Mouse (Mus musculus) limb, embryonic 15.5 days (tissue): ENCODE data around the gene Secisbp2l. TPM values are rescaled to one million over a fixed set of nuclear protein-coding genes. Genes with fewer than 3 reads are reported as not detected.

ENCODE experiments used
- ATAC-seq: fragments of 200-750 bp; cut with Nextera tagmentation; 2 replicates; pipeline ENCODE4 v1.8.0; 2017; ENCODE audit warnings: low read depth, moderate TSS enrichment; ENCODE audit not compliant: insufficient number of reproducible peaks, low FRiP score, low TSS enrichment
- H3K27ac ChIP-seq: fragments of 300-500 bp; sonication (generic); 2 replicates; pipeline ENCODE4 v1.5.1; 2015; ENCODE audit warnings: moderate library complexity, mild to moderate bottlenecking, inconsistent platforms
- H3K27me3 ChIP-seq: fragments of 300-500 bp; sonication (generic); 2 replicates; pipeline ENCODE4 v1.6.1; 2015; ENCODE audit warnings: inconsistent platforms
- H3K36me3 ChIP-seq: fragments of 300-500 bp; sonication (generic); 2 replicates; pipeline ENCODE4 v1.6.1; 2015; ENCODE audit warnings: inconsistent platforms
- H3K4me1 ChIP-seq: fragments of 300-500 bp; sonication (generic); 2 replicates; pipeline ENCODE4 v1.6.1; 2015; ENCODE audit warnings: inconsistent platforms
- H3K4me2 ChIP-seq: fragments of 300-500 bp; sonication (generic); 2 replicates; pipeline ENCODE4 v1.6.1; 2015; ENCODE audit warnings: mild to moderate bottlenecking, inconsistent platforms
- H3K4me3 ChIP-seq: fragments of 300-500 bp; sonication (generic); 2 replicates; pipeline ENCODE4 v1.5.1; 2015; ENCODE audit warnings: mild to moderate bottlenecking, inconsistent platforms
- H3K9ac ChIP-seq: fragments of 300-500 bp; sonication (generic); 2 replicates; pipeline ENCODE4 v1.6.1; 2015; ENCODE audit warnings: inconsistent platforms
- H3K9me3 ChIP-seq: fragments of 300-500 bp; sonication (generic); 2 replicates; pipeline ENCODE4 v1.6.1; 2016; ENCODE audit warnings: inconsistent platforms
- WGBS: fragments of 180-500 bp; shearing (Covaris S2); methylation state at CpG from one replicate; pipeline ENCODE4 v1.1.7; 2015; 5-methylcytosine and 5-hydroxymethylcytosine counted together
- polyA plus RNA-seq: library from polyadenylated mRNA; unstranded; fragments of >200 nt; fragmentation: Nextera tagmentation; extraction: Ambion mirVana; gene quantifications from 2 replicates; pipeline ENCODE4 v1.2.1, GENCODE M21; 2015

The Secisbp2l gene
- polyA plus RNA-seq, 1 experiment from 2014 or later: 19.9 TPM

DNA sequence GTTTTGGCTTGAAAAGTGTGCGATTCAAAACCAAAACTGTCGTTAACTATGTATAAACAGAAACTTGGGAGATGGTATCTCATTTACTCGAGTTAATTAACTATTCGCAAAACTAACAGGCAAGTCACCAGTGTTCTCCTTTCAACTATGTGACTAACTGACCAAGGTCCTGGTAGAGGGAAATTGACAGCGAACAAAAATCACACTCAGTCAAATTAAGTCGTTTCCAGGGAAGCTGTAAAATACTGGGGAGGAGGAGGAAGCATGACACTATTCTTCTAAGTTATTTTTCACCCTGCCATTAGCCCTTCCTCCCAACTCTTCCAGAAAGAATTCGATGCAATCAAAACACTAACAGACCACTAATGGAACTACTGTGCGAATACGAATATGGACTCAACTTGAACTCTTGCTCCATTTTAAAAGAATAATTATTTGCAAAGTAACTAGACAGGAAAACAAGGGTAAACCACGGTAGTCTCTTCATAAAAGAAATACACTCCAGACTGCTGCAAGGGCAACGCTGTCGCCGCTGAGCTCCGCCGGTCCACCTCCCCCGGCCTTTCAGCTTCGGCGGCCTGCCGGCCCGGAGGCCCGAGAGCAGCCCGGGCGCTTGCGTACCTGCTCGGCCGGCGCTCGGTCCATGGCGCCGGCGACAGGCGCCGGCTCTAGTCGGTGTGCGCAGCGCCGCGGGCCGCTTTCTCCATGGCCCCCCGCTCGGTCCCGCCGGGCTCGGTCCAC lies 522 bp downstream of the Secisbp2l start:
- no peak for ATAC-seq
- 2% methylated on average over 44 of the region's 44 CpGs for WGBS

DNA sequence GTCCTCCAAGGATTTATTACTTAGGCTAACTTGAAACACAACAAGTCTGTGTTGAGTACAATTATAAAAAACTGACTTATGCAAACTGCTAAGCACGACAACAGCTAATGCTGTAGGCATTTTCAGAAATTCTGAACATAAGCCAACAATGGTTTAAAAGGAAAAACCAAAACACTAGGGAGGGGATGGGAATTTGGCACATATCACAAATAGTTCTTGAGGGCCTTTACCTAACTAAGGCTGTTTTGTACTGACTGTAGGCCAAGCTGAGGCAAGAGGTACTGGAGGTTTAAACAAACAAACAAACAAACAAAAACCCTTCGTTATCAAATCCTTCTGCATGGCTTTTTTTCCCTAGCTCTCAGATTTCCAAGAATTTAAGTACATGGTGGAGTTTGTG lies 1.7 kb downstream of the Secisbp2l start:
- Histone ChIP-seq H3K27me3 (no peaks in the 10 kb centered on the region), H3K4me2 (peak overlapping the region; percentile 54), H3K36me3 (no peaks in the 10 kb centered on the region), H3K4me3 (peak overlapping the region; percentile 89; the same call in 1 of the 2 replicates), H3K9me3 (no peaks in the 10 kb centered on the region), H3K9ac (no peak overlapping the region), H3K4me1 (peaks cover 13% of the 10 kb centered on the region), H3K27ac (no peak overlapping the region)
- WGBS: 50% methylated on average over 2 of the region's 2 CpGs
- ATAC-seq: no peak

More for the DNA sequence above, 522 bp downstream of the Secisbp2l start:
- H3K27me3 ChIP-seq: no peaks in the 10 kb centered on the region
- peaks cover 13% of the 10 kb centered on the region for H3K4me1 ChIP-seq
- H3K9ac ChIP-seq: peak overlapping the region; percentile 79
- H3K4me2 ChIP-seq: peak overlapping the region; percentile 54
- no peaks in the 10 kb centered on the region for H3K36me3 ChIP-seq
- H3K9me3 ChIP-seq: no peaks in the 10 kb centered on the region
- peak overlapping the region; percentile 85 for H3K27ac ChIP-seq
- H3K4me3 ChIP-seq: peak overlapping the region; percentile 89

DNA sequence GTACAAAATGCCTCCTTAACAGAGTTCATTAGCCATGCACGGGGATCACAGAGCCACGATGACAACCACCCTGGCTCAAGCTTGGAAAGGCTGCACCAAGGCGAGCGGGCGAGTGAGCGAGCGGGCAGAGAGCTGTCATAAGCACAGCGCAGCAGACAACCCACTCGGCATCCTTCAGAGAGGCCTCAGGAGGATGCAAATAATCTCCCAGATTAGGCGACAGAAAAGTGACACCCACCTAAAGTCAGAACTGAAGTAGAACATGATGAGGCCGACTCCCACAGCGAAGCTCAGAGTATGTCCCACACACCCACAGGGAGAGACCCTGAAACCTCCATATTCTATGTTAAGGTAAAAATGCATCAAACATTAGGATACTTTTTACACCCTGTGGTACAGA lies 4.3 kb downstream of the Secisbp2l start:
- Histone ChIP-seq H3K9ac (no peak overlapping the region), H3K4me2 (no peak overlapping the region), H3K4me3 (no peak overlapping the region), H3K9me3 (no peaks in the 10 kb centered on the region), H3K27me3 (no peaks in the 10 kb centered on the region), H3K4me1 (peaks cover 13% of the 10 kb centered on the region), H3K36me3 (peaks cover 12% of the 10 kb centered on the region), H3K27ac (no peak overlapping the region)
- 91% methylated on average over 12 of the region's 12 CpGs for WGBS
- no peak for ATAC-seq

DNA sequence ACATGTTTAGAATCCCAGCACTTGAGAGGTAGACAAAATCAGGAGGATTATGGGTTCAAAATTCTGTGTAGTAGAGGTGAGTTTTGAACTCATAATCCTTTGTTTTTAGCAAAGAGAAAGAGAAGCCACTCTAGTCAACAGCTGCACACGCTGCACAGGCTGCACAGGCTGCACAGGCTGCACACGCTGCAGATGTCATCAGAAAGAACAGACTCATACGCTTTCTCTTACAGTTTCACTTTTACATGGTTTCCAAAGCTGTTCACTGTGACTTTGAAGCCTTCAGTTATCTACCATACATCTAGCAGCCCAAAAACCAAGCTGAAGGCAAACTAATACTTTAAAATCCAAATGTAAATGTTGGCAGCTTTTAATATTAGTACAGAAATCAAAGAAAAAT lies 5.7 kb downstream of the Secisbp2l start:
- Histone ChIP-seq H3K4me2 (no peak overlapping the region), H3K36me3 (peaks cover 17% of the 10 kb centered on the region), H3K27me3 (no peaks in the 10 kb centered on the region), H3K4me3 (no peak overlapping the region), H3K27ac (no peak overlapping the region), H3K9me3 (no peaks in the 10 kb centered on the region), H3K4me1 (peaks cover 13% of the 10 kb centered on the region), H3K9ac (no peak overlapping the region)
- WGBS: 88% methylated on average over 3 of the region's 3 CpGs
- ATAC-seq: no peak

DNA sequence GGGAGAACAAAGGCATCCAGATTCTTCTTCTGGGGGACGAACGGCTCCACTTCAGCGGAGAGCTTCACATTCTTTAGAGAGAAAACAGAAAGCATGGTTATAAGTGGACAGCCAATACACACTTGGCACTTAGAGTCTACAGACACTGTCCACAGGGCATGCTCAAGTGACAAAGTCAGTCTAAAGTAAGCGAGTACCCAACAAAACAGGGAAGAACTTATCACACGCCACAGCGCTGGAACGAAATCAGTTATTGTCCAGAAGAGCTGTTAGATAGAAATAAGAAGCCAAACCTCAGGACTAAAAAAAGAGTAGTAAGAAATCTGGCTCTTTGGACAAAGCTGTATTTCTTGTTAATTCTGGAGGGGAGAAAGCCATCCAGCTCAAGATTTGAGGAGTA lies 7.0 kb downstream of the Secisbp2l start:
- Histone ChIP-seq H3K36me3 (peaks cover 26% of the 10 kb centered on the region), H3K9ac (no peak overlapping the region), H3K27me3 (no peaks in the 10 kb centered on the region), H3K4me1 (peaks cover 4% of the 10 kb centered on the region; the same call in 1 of the 2 replicates), H3K27ac (no peak overlapping the region), H3K4me2 (no peak overlapping the region), H3K9me3 (no peaks in the 10 kb centered on the region), H3K4me3 (no peak overlapping the region)
- ATAC-seq: no peak
- 96% methylated on average over 7 of the region's 7 CpGs for WGBS

DNA sequence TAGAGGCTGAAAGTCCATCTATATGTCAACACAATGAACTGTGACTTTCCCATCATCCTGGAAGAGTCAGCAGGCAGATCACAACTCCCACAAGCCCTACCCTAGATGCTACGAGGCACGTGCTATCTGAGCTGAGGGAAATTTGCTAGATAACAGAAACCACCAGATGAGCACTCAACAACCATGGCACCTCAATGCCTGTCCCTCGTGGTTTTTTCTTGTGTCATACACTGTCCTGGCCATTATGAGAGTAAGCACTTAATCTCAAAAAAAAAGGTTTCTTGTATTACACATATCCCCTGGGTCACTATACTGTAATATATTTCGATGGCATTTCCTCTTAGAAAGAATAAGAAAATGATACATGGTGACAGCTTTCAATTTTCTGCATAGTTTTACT lies 7.8 kb downstream of the Secisbp2l start:
- WGBS: 90% methylated on average over 4 of the region's 4 CpGs
- ATAC-seq: no peak
- Histone ChIP-seq H3K27ac (no peak overlapping the region), H3K27me3 (no peaks in the 10 kb centered on the region), H3K4me3 (no peak overlapping the region), H3K4me2 (no peak overlapping the region), H3K36me3 (peaks cover 34% of the 10 kb centered on the region), H3K4me1 (no peaks in the 10 kb centered on the region), H3K9ac (no peak overlapping the region), H3K9me3 (no peaks in the 10 kb centered on the region)

DNA sequence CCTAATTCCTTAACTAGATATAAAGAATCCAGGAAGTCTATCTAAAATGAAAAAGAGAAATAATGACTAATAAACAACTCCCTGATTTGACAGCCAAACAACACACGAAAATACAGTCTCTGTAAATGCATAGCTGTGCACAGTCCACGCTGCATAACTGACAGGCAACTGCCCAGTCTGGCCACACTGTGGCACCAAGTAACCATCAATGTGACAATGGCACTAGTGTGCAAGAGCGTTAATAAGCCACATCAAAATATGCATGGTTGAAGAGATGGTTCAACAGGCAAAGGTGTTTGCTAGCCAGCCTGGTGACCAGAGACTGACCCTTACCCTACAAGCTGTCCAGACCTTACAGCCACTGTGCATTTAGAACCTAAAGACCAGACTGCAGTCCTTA lies 17.6 kb downstream of the Secisbp2l start:
- H3K27ac ChIP-seq: no peak overlapping the region
- H3K4me1 ChIP-seq: no peaks in the 10 kb centered on the region
- no peak overlapping the region for H3K9ac ChIP-seq
- no peak for ATAC-seq
- peaks cover 77% of the 10 kb centered on the region for H3K36me3 ChIP-seq
- 85% methylated on average over 3 of the region's 3 CpGs for WGBS
- H3K4me2 ChIP-seq: no peak overlapping the region
- H3K9me3 ChIP-seq: no peaks in the 10 kb centered on the region
- no peaks in the 10 kb centered on the region for H3K27me3 ChIP-seq
- H3K4me3 ChIP-seq: no peak overlapping the region

DNA sequence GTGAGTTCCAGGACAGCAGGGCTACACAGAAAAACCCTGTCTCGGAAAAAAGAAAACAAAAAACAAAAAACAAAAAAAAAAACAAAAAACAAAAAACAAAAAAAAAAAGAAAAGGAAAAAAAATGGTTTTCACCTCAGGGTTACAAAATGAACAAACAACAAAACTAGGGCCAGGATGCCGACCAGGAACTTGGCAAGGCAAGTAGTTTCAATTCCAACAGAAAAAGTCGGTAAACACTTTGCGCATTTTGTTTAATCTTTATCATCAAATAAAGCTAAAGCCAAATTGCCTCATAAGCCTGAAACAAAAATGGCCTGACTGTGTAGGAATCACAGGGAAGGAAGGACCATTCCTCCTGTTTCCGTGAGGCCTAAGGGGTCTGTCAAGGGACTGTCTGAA lies 18.1 kb downstream of the Secisbp2l start:
- WGBS: 91% methylated on average over 5 of the region's 5 CpGs
- Histone ChIP-seq H3K27me3 (no peaks in the 10 kb centered on the region), H3K4me2 (no peak overlapping the region)

DNA sequence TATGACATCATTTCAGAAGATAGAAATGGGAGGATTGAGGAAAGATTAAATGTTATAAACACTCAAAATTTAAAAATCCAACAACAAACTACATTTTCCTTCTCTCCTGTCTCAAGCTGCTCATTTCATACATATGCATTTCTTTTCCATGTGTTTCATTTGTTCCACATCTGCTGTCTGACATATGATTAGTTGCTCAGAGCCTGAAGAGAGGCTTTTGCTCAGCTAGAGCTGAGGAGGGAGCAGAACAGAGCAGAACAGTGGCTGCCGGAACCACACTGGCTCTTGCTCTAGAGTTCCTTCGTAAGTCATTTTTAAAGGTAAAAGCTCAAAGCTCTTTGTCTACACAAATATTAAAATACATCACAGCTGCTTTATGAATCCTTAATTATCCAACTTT lies 33.3 kb downstream of the Secisbp2l start:
- Histone ChIP-seq H3K27me3 (no peaks in the 10 kb centered on the region), H3K27ac (no peak overlapping the region), H3K36me3 (peaks cover 80% of the 10 kb centered on the region), H3K9ac (no peak overlapping the region), H3K9me3 (no peaks in the 10 kb centered on the region), H3K4me2 (no peak overlapping the region), H3K4me3 (no peak overlapping the region), H3K4me1 (no peaks in the 10 kb centered on the region)
- no peak for ATAC-seq
- 89% methylated on average over 2 of the region's 2 CpGs for WGBS

More for the DNA sequence above, 18.1 kb downstream of the Secisbp2l start:
- H3K9me3 ChIP-seq: no peaks in the 10 kb centered on the region
- H3K36me3 ChIP-seq: peaks cover 76% of the 10 kb centered on the region
- no peak overlapping the region for H3K4me3 ChIP-seq
- H3K9ac ChIP-seq: no peak overlapping the region
- no peak for ATAC-seq
- H3K4me1 ChIP-seq: no peaks in the 10 kb centered on the region
- no peak overlapping the region for H3K27ac ChIP-seq

DNA sequence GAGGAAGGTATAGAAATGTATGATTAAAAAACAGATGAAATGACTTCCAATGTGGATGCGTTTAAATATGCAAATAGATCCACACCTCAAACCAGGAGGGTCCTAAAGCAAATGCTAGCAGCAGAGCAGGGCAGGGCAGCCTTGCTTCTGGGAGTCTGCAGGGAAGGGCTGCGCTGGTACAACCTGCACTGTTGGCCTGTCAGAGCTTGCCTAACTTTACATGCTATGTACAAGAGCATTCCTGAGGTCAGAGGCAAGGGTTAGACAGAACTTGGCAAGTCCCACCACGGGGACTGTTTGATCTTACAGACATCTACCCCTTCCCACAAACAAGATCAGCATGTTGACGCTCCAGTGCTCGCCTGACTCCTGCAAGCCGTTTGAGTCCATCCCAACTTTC lies 43.3 kb downstream of the Secisbp2l start:
- no peaks in the 10 kb centered on the region for H3K27me3 ChIP-seq
- no peak overlapping the region for H3K4me2 ChIP-seq
- H3K36me3 ChIP-seq: peaks cover 52% of the 10 kb centered on the region
- H3K9me3 ChIP-seq: no peaks in the 10 kb centered on the region
- no peak overlapping the region for H3K27ac ChIP-seq
- WGBS: 72% methylated on average over 6 of the region's 6 CpGs
- H3K9ac ChIP-seq: no peak overlapping the region
- no peak for ATAC-seq
- no peak overlapping the region for H3K4me3 ChIP-seq
- no peaks in the 10 kb centered on the region for H3K4me1 ChIP-seq

DNA sequence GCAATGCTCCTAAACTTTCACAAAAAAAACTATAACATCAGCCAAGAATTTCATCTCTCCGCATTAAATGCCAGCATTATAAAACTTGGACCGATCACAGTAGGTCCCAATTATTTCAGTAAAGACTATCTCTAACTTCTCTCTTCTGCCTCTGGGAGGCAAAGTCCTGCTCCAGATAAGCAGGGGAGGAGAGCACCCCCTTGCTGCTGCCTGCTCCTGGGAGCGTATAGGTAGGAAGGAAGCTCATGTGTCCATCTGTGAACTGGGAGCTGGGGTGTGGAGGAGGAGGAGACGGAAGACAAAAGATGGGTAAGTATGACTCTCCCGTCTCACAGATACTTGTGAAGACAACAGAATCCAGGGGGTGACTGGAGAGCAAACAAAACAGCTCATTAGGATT lies 44.0 kb downstream of the Secisbp2l start:
- Histone ChIP-seq H3K4me3 (no peak overlapping the region), H3K27me3 (no peaks in the 10 kb centered on the region), H3K36me3 (peaks cover 45% of the 10 kb centered on the region), H3K4me2 (no peak overlapping the region), H3K4me1 (no peaks in the 10 kb centered on the region), H3K9me3 (no peaks in the 10 kb centered on the region), H3K9ac (no peak overlapping the region), H3K27ac (no peak overlapping the region)
- ATAC-seq: no peak
- 63% methylated on average over 5 of the region's 5 CpGs for WGBS

DNA sequence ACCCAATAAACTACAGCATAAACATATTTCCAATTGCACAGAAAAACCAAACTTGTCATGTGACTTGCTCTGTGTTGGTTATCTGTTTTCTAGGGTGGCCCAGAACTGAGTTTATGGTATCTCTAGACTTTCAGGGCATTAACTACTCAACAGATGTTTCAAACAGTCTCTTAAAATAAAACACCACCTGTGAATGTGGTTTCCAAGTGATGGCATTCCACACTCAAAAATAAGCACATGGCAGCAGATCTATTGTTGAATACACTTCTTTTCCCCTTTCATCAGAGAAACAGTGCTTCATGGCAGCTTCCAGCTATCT lies 46.7 kb downstream of the Secisbp2l start:
- ATAC-seq: no peak
- H3K4me3 ChIP-seq: no peak overlapping the region
- no peak overlapping the region for H3K4me2 ChIP-seq
- peaks cover 23% of the 10 kb centered on the region for H3K36me3 ChIP-seq
- H3K27ac ChIP-seq: no peak overlapping the region
- H3K4me1 ChIP-seq: peaks cover 13% of the 10 kb centered on the region
- no peak overlapping the region for H3K9ac ChIP-seq
- no peaks in the 10 kb centered on the region for H3K9me3 ChIP-seq
- no peaks in the 10 kb centered on the region for H3K27me3 ChIP-seq
